Mouse (Mus musculus) neural tube, embryonic 14.5 days (tissue): ENCODE measurements at regions not wholly inside any gene's neighbourhood (a gene's known extent, or its start where the extent isn't known, plus 50 kb on each side); places are given as distances from the start of the nearest gene placed in this dataset.

ENCODE experiments used
- ATAC-seq: fragments of 200-750 bp; cut with Nextera tagmentation; 2 replicates; pipeline ENCODE4 v1.8.0; 2017; ENCODE audit warnings: low read depth, mild to moderate bottlenecking, moderate TSS enrichment, moderate library complexity
- H3K27ac ChIP-seq: fragments of 300-500 bp; sonication (generic); 2 replicates; pipeline ENCODE4 v1.5.1; 2014; ENCODE audit warnings: low read depth, mild to moderate bottlenecking, control low read depth, low read length, moderate library complexity, mixed read lengths
- H3K27me3 ChIP-seq: fragments of 300-500 bp; sonication (generic); 2 replicates; pipeline ENCODE4 v1.6.1; 2014; ENCODE audit warnings: low read length; ENCODE audit not compliant: control insufficient read depth, insufficient read depth
- H3K36me3 ChIP-seq: fragments of 300-500 bp; sonication (generic); 2 replicates; pipeline ENCODE4 v1.6.1; 2014; ENCODE audit warnings: low read length, mixed read lengths; ENCODE audit not compliant: control insufficient read depth, insufficient read depth
- H3K4me1 ChIP-seq: fragments of 300-500 bp; sonication (generic); 2 replicates; pipeline ENCODE4 v1.6.1; 2014; ENCODE audit warnings: low read length; ENCODE audit not compliant: control insufficient read depth, insufficient read depth
- H3K4me2 ChIP-seq: fragments of 300-500 bp; sonication (generic); 2 replicates; pipeline ENCODE4 v1.6.1; 2014; ENCODE audit warnings: mild to moderate bottlenecking, low read depth, low read length, control low read depth
- H3K4me3 ChIP-seq: fragments of 300-500 bp; sonication (generic); 2 replicates; pipeline ENCODE4 v1.5.1; 2014; ENCODE audit warnings: low read depth, low read length, control low read depth, mixed read lengths
- H3K9ac ChIP-seq: fragments of 300-500 bp; sonication (generic); replicated peaks from 2 replicates; pipeline ENCODE4 v1.6.1; 2014; ENCODE audit warnings: low read depth, mild to moderate bottlenecking, control low read depth, low read length, mixed read lengths
- H3K9me3 ChIP-seq: fragments of 300-500 bp; sonication (generic); 2 replicates; pipeline ENCODE4 v1.6.1; 2016; ENCODE audit warnings: low read length; ENCODE audit not compliant: control insufficient read depth
- WGBS: fragments of 180-500 bp; shearing (Covaris S2); extraction: QIAGEN DNeasy Blood & Tissue Kit; methylation state at CpG from one replicate; pipeline ENCODE4 v1.1.7; 2014; 5-methylcytosine and 5-hydroxymethylcytosine counted together

DNA sequence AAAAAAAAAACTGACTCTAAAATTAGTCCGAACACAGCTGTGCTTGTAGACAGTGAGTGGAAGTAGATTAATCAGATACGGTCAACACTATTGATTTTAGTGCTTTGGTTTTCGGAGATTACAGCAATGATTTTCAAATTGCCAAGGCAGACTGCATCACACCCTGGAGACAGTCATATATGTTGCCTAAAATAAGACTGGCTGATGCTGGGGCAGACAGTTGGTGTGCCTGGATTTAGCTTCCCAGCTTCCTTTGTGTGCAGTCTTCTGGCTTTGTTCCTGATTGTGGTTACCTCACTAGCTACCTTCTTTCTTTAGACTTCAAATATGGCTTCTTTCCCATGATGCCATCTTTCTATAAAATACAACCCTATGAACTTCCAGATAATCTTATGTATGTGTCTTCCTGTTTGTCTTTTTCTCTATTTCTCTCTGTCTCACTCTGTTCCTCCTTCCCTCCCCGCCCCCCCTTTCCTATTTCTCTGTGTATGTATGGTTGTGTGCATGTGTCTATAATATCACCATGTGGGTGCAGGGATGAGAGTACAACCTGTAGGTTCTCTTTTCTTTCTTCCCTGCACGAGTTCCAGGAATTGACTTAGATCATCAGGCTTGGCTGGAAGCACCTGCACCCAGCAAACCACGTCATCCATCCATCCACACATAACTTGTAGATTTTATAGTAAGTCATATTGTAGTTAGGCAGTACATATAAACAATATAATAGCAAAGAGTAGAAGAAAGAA, 199.7 kb upstream of the Gm9008 start:
- no peak for ATAC-seq
- no peaks in the 10 kb centered on the region for H3K27me3 ChIP-seq
- no peak overlapping the region for H3K27ac ChIP-seq
- no peak overlapping the region for H3K4me3 ChIP-seq
- no peak overlapping the region for H3K9ac ChIP-seq
- H3K4me2 ChIP-seq: no peak overlapping the region
- H3K9me3 ChIP-seq: no peaks in the 10 kb centered on the region
- H3K36me3 ChIP-seq: no peaks in the 10 kb centered on the region
- 75% methylated on average over 6 of the region's 6 CpGs for WGBS
- no peaks in the 10 kb centered on the region for H3K4me1 ChIP-seq

DNA sequence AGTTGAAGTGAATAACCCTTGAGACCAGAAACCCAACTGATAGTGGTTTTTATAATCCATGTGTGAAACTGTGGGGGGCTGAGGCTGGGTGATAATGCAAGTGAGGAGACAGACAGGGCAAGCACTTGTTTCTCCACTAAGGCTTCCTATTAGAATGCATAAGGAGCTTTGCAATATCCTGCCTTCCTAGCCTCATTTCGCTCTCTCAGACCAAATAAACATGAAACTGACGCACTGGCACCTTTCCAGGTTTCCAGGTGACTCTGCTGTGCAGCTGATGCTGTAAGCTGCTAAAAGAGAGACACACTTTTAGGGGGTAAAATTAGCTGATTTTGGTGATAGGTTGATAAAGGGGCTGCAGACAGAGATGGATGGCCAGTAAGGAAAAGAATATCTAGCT, 191.2 kb upstream of the Gm9008 start:
- Histone ChIP-seq H3K9ac (no peak overlapping the region), H3K9me3 (no peaks in the 10 kb centered on the region), H3K27ac (no peak overlapping the region), H3K4me1 (no peaks in the 10 kb centered on the region), H3K36me3 (no peaks in the 10 kb centered on the region), H3K27me3 (no peaks in the 10 kb centered on the region), H3K4me2 (no peak overlapping the region), H3K4me3 (no peak overlapping the region)
- no peak for ATAC-seq
- WGBS: 59% methylated on average over 2 of the region's 2 CpGs

DNA sequence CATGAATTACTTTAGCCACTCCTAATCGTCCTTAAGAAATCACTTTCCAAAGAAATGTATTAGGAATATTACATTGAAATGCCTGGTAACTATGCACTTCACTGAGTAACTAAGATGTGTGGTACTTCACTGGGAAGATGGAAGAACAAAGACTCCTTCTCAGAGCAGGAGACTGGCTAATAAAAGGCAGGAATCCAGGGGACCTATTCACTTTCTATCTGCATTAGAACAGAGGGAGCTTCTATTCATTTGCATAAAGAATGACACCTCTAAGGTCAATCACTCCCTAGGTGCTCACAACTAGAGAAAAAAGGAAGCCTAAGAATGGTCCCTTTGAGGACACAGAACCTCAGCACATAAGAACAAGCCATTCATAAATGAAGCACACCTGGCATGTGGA, 142.0 kb upstream of the Gm9008 start:
- 26% methylated on average over 1 of the region's 1 CpGs for WGBS
- H3K4me3 ChIP-seq: no peak overlapping the region
- H3K4me2 ChIP-seq: no peak overlapping the region
- no peak for ATAC-seq
- H3K27ac ChIP-seq: no peak overlapping the region
- no peaks in the 10 kb centered on the region for H3K36me3 ChIP-seq
- H3K4me1 ChIP-seq: no peaks in the 10 kb centered on the region
- no peak overlapping the region for H3K9ac ChIP-seq
- H3K27me3 ChIP-seq: no peaks in the 10 kb centered on the region
- H3K9me3 ChIP-seq: no peaks in the 10 kb centered on the region

DNA sequence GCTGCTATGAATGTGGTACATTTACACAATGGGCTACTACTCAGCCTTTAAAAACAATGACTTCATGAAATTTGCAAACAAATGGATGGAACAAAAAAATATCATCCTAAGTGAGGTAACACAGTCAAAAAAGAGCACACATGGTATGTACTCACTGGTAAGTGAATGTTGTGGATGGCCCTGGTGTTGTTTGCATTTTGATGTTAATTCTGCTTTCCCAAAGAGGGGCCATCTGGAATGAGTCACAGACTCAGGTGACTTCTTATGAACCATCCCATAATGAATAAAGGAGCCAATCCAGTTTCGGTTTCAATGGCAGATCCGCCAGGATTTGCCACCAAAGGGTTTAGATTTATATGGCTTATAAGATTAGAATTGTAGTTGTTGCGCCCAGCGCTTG, 130.8 kb upstream of the Gm9008 start:
- Histone ChIP-seq H3K4me1 (no peaks in the 10 kb centered on the region), H3K27ac (no peak overlapping the region), H3K36me3 (no peaks in the 10 kb centered on the region), H3K9me3 (no peaks in the 10 kb centered on the region), H3K9ac (no peak overlapping the region), H3K4me2 (no peak overlapping the region), H3K27me3 (no peaks in the 10 kb centered on the region), H3K4me3 (no peak overlapping the region)
- no peak for ATAC-seq
- 97% methylated on average over 4 of the region's 4 CpGs for WGBS

DNA sequence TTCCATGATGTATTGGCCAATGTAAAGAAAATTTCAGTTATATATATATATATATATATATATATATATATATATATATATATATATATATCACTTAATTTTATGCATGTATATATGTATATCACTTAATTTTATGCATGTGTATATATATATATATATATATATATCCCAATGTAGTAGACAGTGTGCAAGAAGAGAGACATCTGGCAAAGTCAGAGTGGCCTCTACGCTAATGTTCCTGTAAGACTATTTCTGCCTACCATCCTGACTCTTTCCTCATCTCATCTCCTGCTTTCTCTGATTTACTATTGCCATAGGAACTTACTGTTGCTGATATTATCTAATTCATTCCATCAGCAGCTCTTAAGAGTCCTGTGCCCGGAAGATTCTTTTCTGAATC, 123.9 kb upstream of the Gm9008 start:
- Histone ChIP-seq H3K27me3 (no peaks in the 10 kb centered on the region), H3K4me3 (no peak overlapping the region), H3K9ac (no peak overlapping the region), H3K4me1 (no peaks in the 10 kb centered on the region), H3K9me3 (no peaks in the 10 kb centered on the region), H3K27ac (no peak overlapping the region), H3K36me3 (no peaks in the 10 kb centered on the region), H3K4me2 (no peak overlapping the region)
- no peak for ATAC-seq
- 77% methylated on average over 2 of the region's 2 CpGs for WGBS

DNA sequence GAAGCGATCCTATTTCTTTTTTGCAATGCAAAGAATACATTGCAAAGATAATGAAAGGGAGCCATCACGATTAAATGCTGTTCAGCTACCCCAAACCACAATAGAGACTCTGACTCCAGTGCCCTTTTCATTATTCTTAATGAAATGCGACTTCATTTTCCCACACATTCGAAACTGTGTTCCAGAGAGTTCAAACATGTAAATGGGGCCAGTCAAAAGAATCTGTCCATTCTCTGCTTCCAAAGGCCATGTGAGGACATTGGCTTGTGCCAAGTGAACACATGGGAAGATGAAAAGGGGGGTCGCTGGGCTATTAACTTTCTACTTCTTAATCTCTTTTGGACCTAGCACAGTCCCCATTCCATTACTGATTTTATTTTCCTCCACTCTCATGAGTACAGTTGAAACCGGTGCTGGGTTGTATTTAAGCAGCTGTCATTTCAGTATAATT, 123.2 kb upstream of the Gm9008 start:
- H3K4me3 ChIP-seq: no peak overlapping the region
- no peak overlapping the region for H3K9ac ChIP-seq
- H3K9me3 ChIP-seq: no peaks in the 10 kb centered on the region
- H3K4me2 ChIP-seq: no peak overlapping the region
- H3K27me3 ChIP-seq: no peaks in the 10 kb centered on the region
- WGBS: 24% methylated on average over 6 of the region's 6 CpGs
- peak; percentile 88 for ATAC-seq
- H3K27ac ChIP-seq: no peak overlapping the region
- H3K4me1 ChIP-seq: no peaks in the 10 kb centered on the region
- no peaks in the 10 kb centered on the region for H3K36me3 ChIP-seq
